Mouse (Mus musculus): ENCODE data around the gene Fam216a.

The Fam216a gene

GRCm38 (mm10) chr5:122391178-122391785, 19.1 kb upstream of the Fam216a start:
- DNase-seq (ENCODE audit: extremely low read depth, insufficient read length, low spot score), result no peak

- no peak for DNase-seq (ENCODE audit: extremely low read depth, insufficient read length, low spot score)
Measured at GRCm38 (mm10) chr5:122390671-122391070, 18.5 kb upstream of the Fam216a start.

- no peak for DNase-seq (ENCODE audit: extremely low read depth, insufficient read length, low spot score)
Measured at GRCm38 (mm10) chr5:122390006-122390405, 17.8 kb upstream of the Fam216a start.

GRCm38 (mm10) chr5:122379374-122380155, 7.4 kb upstream of the Fam216a start:
- DNase-seq (ENCODE audit: extremely low read depth, insufficient read length, low spot score), result peak; percentile 53

- DNase-seq (ENCODE audit: extremely low read depth, insufficient read length, low spot score), result no peak
Measured at GRCm38 (mm10) chr5:122378171-122378570, 6.0 kb upstream of the Fam216a start.

- no peak for DNase-seq (ENCODE audit: extremely low read depth, insufficient read length, low spot score)
Measured at GRCm38 (mm10) chr5:122377101-122377833, 5.1 kb upstream of the Fam216a start.

GRCm38 (mm10) chr5:122372878-122373277, 714 bp upstream of the Fam216a start:
- no peak for DNase-seq (ENCODE audit: extremely low read depth, insufficient read length, low spot score)

GRCm38 (mm10) chr5:122371591-122372191, 473 bp downstream of the Fam216a start, which contains the start of gene Gpn3:
TSS of gene Gpn3 (plus strand) at chr5:122371876.
- DNase-seq (ENCODE audit: extremely low read depth, insufficient read length, low spot score), result peak; percentile 92

GRCm38 (mm10) chr5:122354492-122355067, 17.6 kb downstream of the Fam216a start:
- DNase-seq (ENCODE audit: extremely low read depth, insufficient read length, low spot score), result no peak

GRCm38 (mm10) chr5:122353807-122354491, 18.2 kb downstream of the Fam216a start, which contains the start of the genes Rad9b and Vps29:
TSS of gene Rad9b (minus strand) at chr5:122354233.
TSS of gene Vps29 (plus strand) at chr5:122354369.
- peak; percentile 97 for DNase-seq (ENCODE audit: extremely low read depth, insufficient read length, low spot score)

GRCm38 (mm10) chr5:122345777-122346176, 26.4 kb downstream of the Fam216a start:
- DNase-seq (ENCODE audit: extremely low read depth, insufficient read length, low spot score), result no peak

GRCm38 (mm10) chr5:122344260-122344659, 27.9 kb downstream of the Fam216a start:
- DNase-seq (ENCODE audit: extremely low read depth, insufficient read length, low spot score), result no peak

- DNase-seq (ENCODE audit: extremely low read depth, insufficient read length, low spot score), result no peak
Measured at GRCm38 (mm10) chr5:122343768-122344167, 28.4 kb downstream of the Fam216a start.

- no peak for DNase-seq (ENCODE audit: extremely low read depth, insufficient read length, low spot score)
Measured at GRCm38 (mm10) chr5:122342874-122343273, 29.3 kb downstream of the Fam216a start.

GRCm38 (mm10) chr5:122336554-122337294, 35.4 kb downstream of the Fam216a start:
- no peak for DNase-seq (ENCODE audit: extremely low read depth, insufficient read length, low spot score)

GRCm38 (mm10) chr5:122334682-122335081, 37.5 kb downstream of the Fam216a start:
- DNase-seq (ENCODE audit: extremely low read depth, insufficient read length, low spot score), result no peak

GRCm38 (mm10) chr5:122330269-122330668, 41.9 kb downstream of the Fam216a start:
- no peak for DNase-seq (ENCODE audit: extremely low read depth, insufficient read length, low spot score)

GRCm38 (mm10) chr5:122327283-122327682, 44.9 kb downstream of the Fam216a start:
- no peak for DNase-seq (ENCODE audit: extremely low read depth, insufficient read length, low spot score)

- no peak for DNase-seq (ENCODE audit: extremely low read depth, insufficient read length, low spot score)
Measured at GRCm38 (mm10) chr5:122325477-122325876, 46.7 kb downstream of the Fam216a start.

Measured in 3134 (cell line).